Mouse (Mus musculus) hematopoietic stem cell, adult 5-6 weeks (primary cell): Measurements from ENCODE around the gene Fcgr2b. TPM values are rescaled to one million over a fixed set of nuclear protein-coding genes. Genes with fewer than 3 reads are reported as not detected.
A peak's percentile ranks its signal among the peaks of the same experiment; 100 is the strongest.

Source experiments
- ATAC-seq, 2 experiments: fragments of 125-278 bp in 1 of 2; replicated peaks in 1 of 2; 2 replicates each; pipeline ENCODE4 v1.8.0; 2016 to 2017; ENCODE audit warnings: inconsistent platforms in 2 of 2, mild to moderate bottlenecking in 2 of 2, moderate number of reproducible peaks in 2 of 2, low read depth in 1 of 2, moderate TSS enrichment in 1 of 2; ENCODE audit not compliant: low FRiP score in 2 of 2, poor library complexity in 2 of 2, severe bottlenecking in 2 of 2, insufficient read depth in 1 of 2, low TSS enrichment in 1 of 2
- total RNA-seq: library from RNA; stranded (forward); fragments of 172-1452, 232-1000 nt; gene quantifications from 2 replicates; pipeline ENCODE4 v1.2.3, GENCODE M21; 2017

The Fcgr2b gene
- 18.5 and 26.0 TPM in 2 replicates for total RNA-seq

GRCm38 (mm10) chr1:170976447-170976846 is at the start of gene Fcgr2b:
TSS of gene Fcgr2b (minus strand) at chr1:170976547.
- no peak for ATAC-seq

GRCm38 (mm10) chr1:171019311-171019950 is 43.1 kb upstream of the Fcgr2b start:
- ATAC-seq, result no peak

GRCm38 (mm10) chr1:171018737-171019136 is 42.4 kb upstream of the Fcgr2b start, which contains the start of gene Fcgr4:
TSS of gene Fcgr4 (plus strand) at chr1:171018920.
- ATAC-seq, result 0 out of 4 replicates have a peak, but pooled peaks have one; percentile 23 to 39

- ATAC-seq, result peak; percentile 71 to 81; a peak in 3 of 4 replicates
These were observed 41.3 kb upstream of the Fcgr2b start for GRCm38 (mm10) chr1:171017468-171018158.

- ATAC-seq, result no peak
These were observed 40.5 kb upstream of the Fcgr2b start for GRCm38 (mm10) chr1:171016676-171017356.

GRCm38 (mm10) chr1:171011733-171012132 is 35.4 kb upstream of the Fcgr2b start:
- ATAC-seq, result no peak

- no peak; a peak in 1 of 4 replicates for ATAC-seq
These were observed 30.6 kb upstream of the Fcgr2b start for GRCm38 (mm10) chr1:171006905-171007304.

GRCm38 (mm10) chr1:171006335-171006734 is 30.0 kb upstream of the Fcgr2b start:
- ATAC-seq, result peak; percentile 62 to 84; a peak in 3 of 4 replicates

GRCm38 (mm10) chr1:171005586-171005985 is 29.2 kb upstream of the Fcgr2b start:
- no peak for ATAC-seq

- ATAC-seq, result no peak
These were observed 28.7 kb upstream of the Fcgr2b start for GRCm38 (mm10) chr1:171005081-171005480.

- no peak for ATAC-seq
These were observed 23.5 kb upstream of the Fcgr2b start for GRCm38 (mm10) chr1:170999811-171000210.

GRCm38 (mm10) chr1:170997756-170998655 is 21.7 kb upstream of the Fcgr2b start:
- ATAC-seq, result peak; percentile 94 to 95

GRCm38 (mm10) chr1:170996753-170997152 is 20.4 kb upstream of the Fcgr2b start:
- ATAC-seq, result 0 out of 4 replicates have a peak, but pooled peaks of 1 of the 2 experiments have one; percentile 43

- no peak for ATAC-seq
These were observed 19.7 kb upstream of the Fcgr2b start for GRCm38 (mm10) chr1:170996034-170996433.

GRCm38 (mm10) chr1:170992550-170992949 is 16.2 kb upstream of the Fcgr2b start:
- peak; percentile 71 to 76 for ATAC-seq

- ATAC-seq, result no peak
These were observed 13.3 kb upstream of the Fcgr2b start for GRCm38 (mm10) chr1:170989656-170990055.

GRCm38 (mm10) chr1:170985861-170986260 is 9.5 kb upstream of the Fcgr2b start:
- ATAC-seq, result no peak
